ENCODE assay signal across 22 mouse cellular contexts in genomic region chr15:93812011-93812410, GRCm38 (mm10).
"Had no signal": no experiment of that assay in that cellular context is flagged by ENCODE, and none has a peak within 500 bp of the region (broad histone marks: within the 10 kb centered on the region; RNA-seq: fewer than 3 reads in every experiment).

No protein-coding gene starts in this region.

- DNase-seq: kidney, adult 8-10 months; kidney, postnatal 10 days; kidney, postnatal 4 days; layer of hippocampus, adult 9-11 months; layer of hippocampus, postnatal 36 days; liver, postnatal 0 days; lung, postnatal 10 days; lung, postnatal 36 days; midbrain, embryonic 14.5 days; retina, postnatal 1 day; thymus, adult 18-20 months; thymus, postnatal 36 days had no signal

- H3K36me3 ChIP-seq: limb, embryonic 12.5 days; limb, embryonic 15.5 days; lung, embryonic 15.5 days; neural tube, embryonic 12.5 days had no signal

- H3K4me2 ChIP-seq: limb, embryonic 12.5 days; limb, embryonic 15.5 days; liver, embryonic 11.5 days; lung, embryonic 15.5 days; midbrain, embryonic 11.5 days; neural tube, embryonic 12.5 days had no signal

- H3K4me1 ChIP-seq: limb, embryonic 12.5 days; limb, embryonic 15.5 days; lung, embryonic 15.5 days; neural tube, embryonic 12.5 days had no signal

- H3K9ac ChIP-seq: limb, embryonic 12.5 days; limb, embryonic 15.5 days; liver, embryonic 14.5 days; liver, postnatal 0 days; lung, embryonic 15.5 days; neural tube, embryonic 12.5 days had no signal

- ATAC-seq: intestine, embryonic 16.5 days; liver, postnatal 0 days had no signal

- H3K4me3 ChIP-seq: left cerebral cortex, adult 2 months; limb, embryonic 12.5 days; limb, embryonic 15.5 days; lung, embryonic 15.5 days; megakaryocyte, embryonic 14.5 days; neural tube, embryonic 12.5 days had no signal

- H3K27ac ChIP-seq: left cerebral cortex, adult 2 months; limb, embryonic 12.5 days; limb, embryonic 15.5 days; liver, embryonic 14.5 days; lung, embryonic 15.5 days; neural tube, embryonic 12.5 days had no signal

- H3K27me3 ChIP-seq: limb, embryonic 12.5 days; limb, embryonic 15.5 days; lung, embryonic 15.5 days; neural tube, embryonic 12.5 days had no signal

- H3K9me3 ChIP-seq: limb, embryonic 15.5 days; lung, embryonic 15.5 days; neural tube, embryonic 12.5 days had no signal
